Mouse (Mus musculus) erythroblast, embryonic 14.5 days (primary cell): Measurements from ENCODE around the gene Foxc2.

Experiments used
- GATA1 ChIP-seq: IDR thresholded peaks from 2 replicates; pipeline ENCODE4 v1.6.1; 2012; ENCODE audit warnings: low read length, inconsistent platforms, mixed read lengths
- TAL1 ChIP-seq: IDR thresholded peaks from 3 replicates; pipeline ENCODE4 v1.6.1; 2012; ENCODE audit warnings: low read length, inconsistent platforms, mixed read lengths

- no peak for TF ChIP-seq GATA1
- TF ChIP-seq TAL1: no peak
These were observed 33.5 kb upstream of the Foxc2 start for GRCm38 (mm10) chr8:121082218-121083092.
